Mouse (Mus musculus): ENCODE data around the gene Triobp. TPM values are rescaled to one million over a fixed set of nuclear protein-coding genes. Genes with fewer than 3 reads are reported as not detected.
A peak's percentile ranks its signal among the peaks of the same experiment; 100 is the strongest.

The Triobp gene
- polyA plus RNA-seq, 1 experiment from 2014 or later: 46.7 TPM

DNA sequence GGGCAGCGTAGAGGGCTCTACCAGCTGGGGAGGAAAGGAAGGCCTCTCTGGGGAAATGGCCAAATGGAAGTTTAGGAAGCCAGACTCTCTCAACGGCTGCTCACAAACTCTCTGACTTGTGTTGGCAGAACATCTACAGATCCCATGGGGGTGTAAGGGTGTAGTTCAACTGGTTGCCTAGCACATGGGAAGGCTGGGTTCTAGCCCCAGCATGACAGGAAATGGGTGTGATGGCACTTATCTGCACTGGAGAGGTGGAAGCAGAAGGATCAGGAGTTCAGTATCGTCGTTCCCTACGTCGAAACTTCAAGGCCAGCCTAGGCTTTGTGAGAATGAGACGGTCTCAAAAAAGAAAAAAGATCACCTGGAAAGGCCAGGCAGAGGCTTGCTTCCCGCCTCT, 38.5 kb upstream of the Triobp start:
- 65% methylated on average over 8 of the region's 8 CpGs for WGBS
- H3K4me2 ChIP-seq: no peak overlapping the region; the same call in 1 of the 2 replicates

GRCm38 (mm10) chr15:78912040-78912439, 35.5 kb upstream of the Triobp start:
- H3K36me3 ChIP-seq (ENCODE audit: control insufficient read depth, insufficient read depth, low read length): peaks cover 35% of the 10 kb centered on the region
- ATAC-seq (replicated peaks; ENCODE audit: low FRiP score) (no peak), DNase-seq (ENCODE audit: low spot score) (no peak)

More for the DNA sequence above, 38.5 kb upstream of the Triobp start:
- DNase-seq (ENCODE audit: low spot score) (no peak), ATAC-seq (replicated peaks; ENCODE audit: low FRiP score) (no peak)
- H3K9ac ChIP-seq (ENCODE audit: low read depth, low read length): no peak overlapping the region
- H3K9me3 ChIP-seq (ENCODE audit: control insufficient read depth, low read length): no peaks in the 10 kb centered on the region
- H3K4me3 ChIP-seq (ENCODE audit: low read depth, low read length): no peak overlapping the region
- no peaks in the 10 kb centered on the region for H3K27me3 ChIP-seq (replicated peaks; ENCODE audit: control insufficient read depth, insufficient read depth, low read length)
- peaks cover 52% of the 10 kb centered on the region for H3K36me3 ChIP-seq (ENCODE audit: control insufficient read depth, insufficient read depth, low read length)
- H3K27ac ChIP-seq (ENCODE audit: low read depth, low read length): no peak overlapping the region
- peaks cover 5% of the 10 kb centered on the region for H3K4me1 ChIP-seq (replicated peaks; ENCODE audit: control insufficient read depth, insufficient read depth, low read length)

GRCm38 (mm10) chr15:78913632-78914090, 33.9 kb upstream of the Triobp start, which contains the start of gene Pdxp:
Gene Pdxp (plus strand): TSS chr15:78913919.
- DNase-seq (ENCODE audit: low spot score) (peak; percentile 95), ATAC-seq (replicated peaks; ENCODE audit: low FRiP score) (peak; percentile 89)
- Histone ChIP-seq H3K36me3 (ENCODE audit: control insufficient read depth, insufficient read depth, low read length) (peaks cover 25% of the 10 kb centered on the region), H3K4me3 (ENCODE audit: low read depth, low read length) (peak within 1 kb of the TSS; percentile 83), H3K4me2 (peak within 1 kb of the TSS; percentile 100), H3K27ac (ENCODE audit: low read depth, low read length) (peak within 1 kb of the TSS; percentile 79), H3K4me1 (replicated peaks; ENCODE audit: control insufficient read depth, insufficient read depth, low read length) (peaks cover 29% of the 10 kb centered on the region), H3K27me3 (replicated peaks; ENCODE audit: control insufficient read depth, insufficient read depth, low read length) (no peaks in the 10 kb centered on the region), H3K9me3 (ENCODE audit: control insufficient read depth, low read length) (no peaks in the 10 kb centered on the region), H3K9ac (ENCODE audit: low read depth, low read length) (peak within 1 kb of the TSS; percentile 85)
- WGBS: under 1% methylated on average over 51 of the region's 51 CpGs

More at GRCm38 (mm10) chr15:78912040-78912439, 35.5 kb upstream of the Triobp start:
- H3K27ac ChIP-seq (ENCODE audit: low read depth, low read length): no peak overlapping the region
- 39% methylated on average over 9 of the region's 9 CpGs for WGBS
- peaks cover 29% of the 10 kb centered on the region for H3K4me1 ChIP-seq (replicated peaks; ENCODE audit: control insufficient read depth, insufficient read depth, low read length)
- no peaks in the 10 kb centered on the region for H3K27me3 ChIP-seq (replicated peaks; ENCODE audit: control insufficient read depth, insufficient read depth, low read length)
- H3K9me3 ChIP-seq (ENCODE audit: control insufficient read depth, low read length): no peaks in the 10 kb centered on the region
- no peak overlapping the region for H3K4me2 ChIP-seq
- H3K4me3 ChIP-seq (ENCODE audit: low read depth, low read length): no peak overlapping the region
- no peak overlapping the region for H3K9ac ChIP-seq (ENCODE audit: low read depth, low read length)

GRCm38 (mm10) chr15:78914091-78914822, 33.3 kb upstream of the Triobp start:
- H3K27ac ChIP-seq (ENCODE audit: low read depth, low read length): peak overlapping the region; percentile 79
- H3K4me3 ChIP-seq (ENCODE audit: low read depth, low read length): peak overlapping the region; percentile 83
- WGBS: under 1% methylated on average over 86 of the region's 87 CpGs
- H3K9ac ChIP-seq (ENCODE audit: low read depth, low read length): peak overlapping the region; percentile 85
- no peaks in the 10 kb centered on the region for H3K9me3 ChIP-seq (ENCODE audit: control insufficient read depth, low read length)
- peak overlapping the region; percentile 100 for H3K4me2 ChIP-seq
- ATAC-seq (replicated peaks; ENCODE audit: low FRiP score) (peak; percentile 44), DNase-seq (ENCODE audit: low spot score) (no peak)
- no peaks in the 10 kb centered on the region for H3K27me3 ChIP-seq (replicated peaks; ENCODE audit: control insufficient read depth, insufficient read depth, low read length)
- peaks cover 29% of the 10 kb centered on the region for H3K4me1 ChIP-seq (replicated peaks; ENCODE audit: control insufficient read depth, insufficient read depth, low read length)
- peaks cover 27% of the 10 kb centered on the region for H3K36me3 ChIP-seq (ENCODE audit: control insufficient read depth, insufficient read depth, low read length)

DNA sequence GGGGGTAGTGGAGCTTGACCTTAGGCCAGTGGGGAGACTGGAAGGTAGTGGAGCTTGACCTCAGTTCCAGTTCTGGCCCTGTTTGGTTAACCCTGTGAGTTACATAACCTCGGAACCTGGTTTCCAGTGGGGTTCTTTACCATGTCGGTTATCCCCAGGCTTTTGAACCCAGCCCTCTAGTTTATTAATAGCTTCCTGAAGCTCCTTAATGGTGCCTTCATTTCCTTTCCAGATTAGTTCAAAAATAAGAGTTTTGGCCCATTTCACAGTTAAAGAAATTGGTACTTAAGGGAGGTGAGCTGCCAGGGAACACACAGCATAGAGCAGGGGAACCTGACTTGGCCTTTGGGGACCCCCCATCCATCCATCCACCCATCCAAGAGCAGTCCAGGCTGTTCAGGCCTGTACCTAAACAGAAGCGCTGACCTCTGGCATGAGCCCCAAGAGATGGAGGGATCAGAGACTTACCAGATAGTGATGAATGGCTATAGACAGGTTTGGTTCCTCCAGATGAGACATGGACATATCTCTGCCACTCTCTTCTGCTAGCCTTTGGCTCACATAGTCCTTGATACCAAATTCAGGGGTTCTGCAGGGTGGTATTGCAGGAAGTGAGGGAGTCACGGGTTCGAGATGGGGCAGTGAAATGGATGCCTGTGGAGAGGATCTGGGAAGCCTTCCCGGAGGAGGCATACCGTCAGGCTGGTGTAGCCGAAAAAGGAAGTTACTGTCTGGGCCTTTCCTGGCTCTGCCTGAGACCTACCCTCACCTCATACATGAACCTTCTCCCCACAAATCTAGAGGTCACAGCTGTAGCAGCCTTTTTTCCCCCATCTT, 32.5 kb upstream of the Triobp start:
- Histone ChIP-seq H3K4me3 (ENCODE audit: low read depth, low read length) (peak overlapping the region; percentile 83), H3K9ac (ENCODE audit: low read depth, low read length) (peak overlapping the region; percentile 85), H3K36me3 (ENCODE audit: control insufficient read depth, insufficient read depth, low read length) (peaks cover 23% of the 10 kb centered on the region), H3K27me3 (replicated peaks; ENCODE audit: control insufficient read depth, insufficient read depth, low read length) (no peaks in the 10 kb centered on the region), H3K9me3 (ENCODE audit: control insufficient read depth, low read length) (no peaks in the 10 kb centered on the region), H3K27ac (ENCODE audit: low read depth, low read length) (peak overlapping the region; percentile 79; the same call in 1 of the 2 replicates), H3K4me2 (peak overlapping the region; percentile 100), H3K4me1 (replicated peaks; ENCODE audit: control insufficient read depth, insufficient read depth, low read length) (peaks cover 29% of the 10 kb centered on the region)
- DNase-seq (ENCODE audit: low spot score) (no peak), ATAC-seq (replicated peaks; ENCODE audit: low FRiP score) (no peak)
- 42% methylated on average over 8 of the region's 8 CpGs for WGBS

DNA sequence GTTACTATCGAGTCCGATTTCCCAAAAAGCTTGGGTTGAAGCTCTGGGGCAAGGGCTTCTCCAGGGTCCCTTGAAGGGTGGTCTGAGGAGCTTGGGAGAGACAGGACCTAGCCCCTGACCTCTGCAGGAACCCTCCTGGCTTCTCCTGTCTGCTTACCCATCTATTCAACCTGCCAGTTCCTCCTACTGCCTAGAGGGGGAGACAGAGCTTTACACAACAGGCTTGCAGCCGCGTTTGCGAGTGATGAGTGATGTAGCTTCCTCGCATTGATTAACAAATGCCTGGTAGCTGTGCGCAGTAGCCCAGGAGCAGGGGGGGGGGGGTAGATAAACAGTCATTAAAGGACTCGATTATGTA, 31.9 kb upstream of the Triobp start:
- H3K9ac ChIP-seq (ENCODE audit: low read depth, low read length): peak overlapping the region; percentile 85; the same call in 1 of the 2 replicates
- H3K4me1 ChIP-seq (replicated peaks; ENCODE audit: control insufficient read depth, insufficient read depth, low read length): peaks cover 34% of the 10 kb centered on the region
- DNase-seq (ENCODE audit: low spot score): no peak
- peaks cover 17% of the 10 kb centered on the region for H3K36me3 ChIP-seq (ENCODE audit: control insufficient read depth, insufficient read depth, low read length)
- H3K4me2 ChIP-seq: peak overlapping the region; percentile 100
- H3K9me3 ChIP-seq (ENCODE audit: control insufficient read depth, low read length): no peaks in the 10 kb centered on the region
- no peak overlapping the region for H3K27ac ChIP-seq (ENCODE audit: low read depth, low read length)
- H3K4me3 ChIP-seq (ENCODE audit: low read depth, low read length): peak overlapping the region; percentile 83
- 7% methylated on average over 8 of the region's 8 CpGs for WGBS
- H3K27me3 ChIP-seq (replicated peaks; ENCODE audit: control insufficient read depth, insufficient read depth, low read length): no peaks in the 10 kb centered on the region
- peak; percentile 54 for ATAC-seq (replicated peaks; ENCODE audit: low FRiP score)

GRCm38 (mm10) chr15:78916052-78916826, 31.3 kb upstream of the Triobp start:
- Histone ChIP-seq H3K27me3 (replicated peaks; ENCODE audit: control insufficient read depth, insufficient read depth, low read length) (no peaks in the 10 kb centered on the region), H3K4me3 (ENCODE audit: low read depth, low read length) (peak overlapping the region; percentile 83; the same call in 1 of the 2 replicates), H3K27ac (ENCODE audit: low read depth, low read length) (no peak overlapping the region), H3K9me3 (ENCODE audit: control insufficient read depth, low read length) (no peaks in the 10 kb centered on the region), H3K4me2 (peak overlapping the region; percentile 100), H3K36me3 (ENCODE audit: control insufficient read depth, insufficient read depth, low read length) (peaks cover 13% of the 10 kb centered on the region), H3K4me1 (replicated peaks; ENCODE audit: control insufficient read depth, insufficient read depth, low read length) (peaks cover 34% of the 10 kb centered on the region), H3K9ac (ENCODE audit: low read depth, low read length) (0 out of 2 replicates have a peak overlapping the region, but pooled peaks have one; percentile 6)
- DNase-seq (ENCODE audit: low spot score) (no peak), ATAC-seq (replicated peaks; ENCODE audit: low FRiP score) (no peak)
- WGBS: 79% methylated on average over 12 of the region's 12 CpGs

DNA sequence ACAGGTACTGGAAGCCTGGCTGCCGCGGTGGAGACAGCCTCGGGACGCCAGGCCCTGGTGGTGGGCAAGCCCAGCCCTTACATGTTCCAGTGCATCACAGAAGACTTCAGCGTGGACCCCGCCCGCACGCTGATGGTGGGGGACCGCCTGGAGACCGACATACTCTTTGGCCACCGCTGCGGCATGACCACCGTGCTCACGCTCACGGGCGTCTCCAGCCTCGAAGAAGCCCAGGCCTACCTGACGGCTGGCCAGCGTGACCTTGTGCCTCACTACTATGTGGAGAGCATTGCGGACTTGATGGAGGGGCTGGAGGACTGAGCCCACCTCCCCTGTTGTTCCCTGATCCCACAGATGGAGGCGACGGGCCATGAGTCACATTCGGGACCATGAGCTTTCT, 29.4 kb upstream of the Triobp start:
- H3K4me1 ChIP-seq (replicated peaks; ENCODE audit: control insufficient read depth, insufficient read depth, low read length): peaks cover 44% of the 10 kb centered on the region
- DNase-seq (ENCODE audit: low spot score): no peak
- no peak overlapping the region for H3K4me3 ChIP-seq (ENCODE audit: low read depth, low read length)
- no peak overlapping the region for H3K4me2 ChIP-seq
- no peak overlapping the region for H3K27ac ChIP-seq (ENCODE audit: low read depth, low read length)
- no peak overlapping the region for H3K9ac ChIP-seq (ENCODE audit: low read depth, low read length)
- no peaks in the 10 kb centered on the region for H3K9me3 ChIP-seq (ENCODE audit: control insufficient read depth, low read length)
- H3K27me3 ChIP-seq (replicated peaks; ENCODE audit: control insufficient read depth, insufficient read depth, low read length): no peaks in the 10 kb centered on the region
- no peak for ATAC-seq (replicated peaks; ENCODE audit: low FRiP score)
- H3K36me3 ChIP-seq (ENCODE audit: control insufficient read depth, insufficient read depth, low read length): peaks cover 9% of the 10 kb centered on the region; the same call in 1 of the 2 replicates
- WGBS: 93% methylated on average over 23 of the region's 23 CpGs

Measured in liver, embryonic 11.5 days (tissue).